Mouse (Mus musculus) CH12.LX (cell line): Measurements from ENCODE around the gene Med18. TPM values are rescaled to one million over a fixed set of nuclear protein-coding genes. Genes with fewer than 3 reads are reported as not detected.

Source experiments
- DNase-seq: peaks from one replicate; pipeline ENCODE4 v3.0.0-alpha.2; 2013; ENCODE audit errors: extremely low read depth
- H3K27ac ChIP-seq: 2 replicates; pipeline ENCODE4 v1.5.1; 2012; ENCODE audit warnings: low read depth, mild to moderate bottlenecking, control low read depth, moderate library complexity; ENCODE audit not compliant: insufficient read depth
- H3K27me3 ChIP-seq: replicated peaks from 2 replicates; pipeline ENCODE3; 2012; ENCODE audit warnings: inconsistent platforms
- H3K36me3 ChIP-seq, 2 experiments: replicated peaks in 1 of 2; 2 replicates each; pipeline versions ENCODE3 to v1.6.1; 2012; ENCODE audit warnings: inconsistent platforms in 1 of 2, low read length in 1 of 2, mild to moderate bottlenecking in 1 of 2, mixed read lengths in 1 of 2, moderate library complexity in 1 of 2; ENCODE audit not compliant: control insufficient read depth in 1 of 2, insufficient read depth in 1 of 2
- H3K4me1 ChIP-seq, 2 experiments: 2 replicates each; pipeline ENCODE4 v1.6.1; 2012; ENCODE audit warnings: inconsistent platforms in 1 of 2, moderate library complexity in 1 of 2; ENCODE audit not compliant: insufficient read depth in 2 of 2, control insufficient read depth in 1 of 2
- H3K4me2 ChIP-seq: 2 replicates; pipeline ENCODE4 v1.6.1; 2012; ENCODE audit warnings: low read depth, mild to moderate bottlenecking, control low read depth; ENCODE audit not compliant: poor library complexity, insufficient read depth, severe bottlenecking
- H3K4me3 ChIP-seq, 3 experiments: fragments of 150-350 bp in 1 of 3; sonication (generic) in 1 of 3; replicated peaks in 1 of 3; 2 replicates each; pipeline versions ENCODE3 to v1.5.1; 2011 to 2012; ENCODE audit warnings: low read depth in 2 of 3, low read length in 2 of 3, mild to moderate bottlenecking in 2 of 3, moderate library complexity in 2 of 3, control low read depth in 1 of 3, improper control_type of control experiment in 1 of 3, inconsistent platforms in 1 of 3, mixed read lengths in 1 of 3; ENCODE audit not compliant: poor library complexity in 1 of 3
- H3K79me2 ChIP-seq: replicated peaks from 2 replicates; pipeline ENCODE4 v1.6.1; 2012; ENCODE audit warnings: mild to moderate bottlenecking, moderate library complexity; ENCODE audit not compliant: control insufficient read depth, poor library complexity, insufficient read depth, severe bottlenecking; ENCODE audit errors: extremely low read depth
- H3K9ac ChIP-seq: 2 replicates; pipeline ENCODE4 v1.6.1; 2012; ENCODE audit warnings: low read depth, mild to moderate bottlenecking, control low read depth, moderate library complexity; ENCODE audit not compliant: insufficient read depth
- H3K9me3 ChIP-seq: replicated peaks from 2 replicates; pipeline ENCODE3; 2012; ENCODE audit warnings: low read length, inconsistent platforms, mixed read lengths
- BHLHE40 ChIP-seq: IDR thresholded peaks from 2 replicates; pipeline ENCODE4 v1.6.1; 2011; ENCODE audit warnings: mild to moderate bottlenecking, low read depth, low read length, improper control_type of control experiment
- CHD1 ChIP-seq: IDR thresholded peaks from 2 replicates; pipeline ENCODE4 v1.6.1; 2012; ENCODE audit warnings: low read depth, low read length, improper control_type of control experiment, inconsistent platforms
- CHD2 ChIP-seq: IDR thresholded peaks from 2 replicates; pipeline ENCODE4 v1.6.1; 2011; ENCODE audit warnings: low read length, improper control_type of control experiment
- E2F4 ChIP-seq: IDR thresholded peaks from 2 replicates; pipeline ENCODE4 v1.6.1; 2011; ENCODE audit warnings: low read depth, low read length, improper control_type of control experiment; ENCODE audit not compliant: insufficient replicate concordance
- ELF1 ChIP-seq: IDR thresholded peaks from 2 replicates; pipeline ENCODE4 v1.6.1; 2014; ENCODE audit warnings: low read depth, mild to moderate bottlenecking, inconsistent platforms, low read length, improper control_type of control experiment
- EP300 ChIP-seq: IDR thresholded peaks from 2 replicates; pipeline ENCODE4 v1.6.1; 2011; ENCODE audit warnings: low read length, improper control_type of control experiment
- ETS1 ChIP-seq: conservative IDR thresholded peaks from 2 replicates; pipeline ENCODE4 v1.6.1; 2012; ENCODE audit warnings: low read depth, mild to moderate bottlenecking, inconsistent platforms, low read length, improper control_type of control experiment, moderate library complexity
- GABPA ChIP-seq: IDR thresholded peaks from 2 replicates; pipeline ENCODE4 v1.6.1; 2012; ENCODE audit warnings: low read depth, low read length, improper control_type of control experiment, inconsistent platforms; ENCODE audit not compliant: insufficient replicate concordance
- IRF4 ChIP-seq: IDR thresholded peaks from 2 replicates; pipeline ENCODE4 v1.6.1; 2014; ENCODE audit warnings: low read depth, mild to moderate bottlenecking, inconsistent platforms, low read length, improper control_type of control experiment
- JUN ChIP-seq: IDR thresholded peaks from 2 replicates; pipeline ENCODE4 v1.6.1; 2011; ENCODE audit warnings: low read depth, mild to moderate bottlenecking, low read length, improper control_type of control experiment, moderate library complexity; ENCODE audit not compliant: insufficient read depth
- JUND ChIP-seq: conservative IDR thresholded peaks from 2 replicates; pipeline ENCODE4 v1.6.1; 2011; ENCODE audit warnings: low read depth, low read length, improper control_type of control experiment
- MAFK ChIP-seq: IDR thresholded peaks from 2 replicates; pipeline ENCODE4 v1.6.1; 2011; ENCODE audit warnings: low read length, improper control_type of control experiment; ENCODE audit not compliant: insufficient replicate concordance
- MAX ChIP-seq: IDR thresholded peaks from 2 replicates; pipeline ENCODE4 v1.6.1; 2011; ENCODE audit warnings: low read length, improper control_type of control experiment
- MAZ ChIP-seq: IDR thresholded peaks from 2 replicates; pipeline ENCODE4 v1.6.1; 2012; ENCODE audit warnings: low read depth, mild to moderate bottlenecking, inconsistent platforms, low read length, improper control_type of control experiment, moderate library complexity
- MEF2A ChIP-seq: IDR thresholded peaks from 2 replicates; pipeline ENCODE4 v1.6.1; 2014; ENCODE audit warnings: low read depth, mild to moderate bottlenecking, inconsistent platforms, low read length, improper control_type of control experiment, borderline replicate concordance
- MXI1 ChIP-seq: IDR thresholded peaks from 2 replicates; pipeline ENCODE4 v1.6.1; 2011; ENCODE audit warnings: mild to moderate bottlenecking, low read depth, low read length, improper control_type of control experiment
- NELFE ChIP-seq: IDR thresholded peaks from 2 replicates; pipeline ENCODE4 v1.6.1; 2011; ENCODE audit warnings: low read depth, low read length, improper control_type of control experiment
- NRF1 ChIP-seq: IDR thresholded peaks from 2 replicates; pipeline ENCODE4 v1.6.1; 2014; ENCODE audit warnings: low read depth, mild to moderate bottlenecking, inconsistent platforms, low read length, improper control_type of control experiment, moderate library complexity
- POLR2A ChIP-seq: IDR thresholded peaks from 2 replicates; pipeline ENCODE4 v1.6.1; 2011; ENCODE audit warnings: low read depth, mild to moderate bottlenecking, improper control_type of control experiment, low read length
- POLR2AphosphoS2 ChIP-seq: IDR thresholded peaks from 2 replicates; pipeline ENCODE4 v1.6.1; 2011; ENCODE audit warnings: low read depth, low read length, improper control_type of control experiment
- RAD21 ChIP-seq: IDR thresholded peaks from 2 replicates; pipeline ENCODE4 v1.6.1; 2011; ENCODE audit warnings: low read depth, mild to moderate bottlenecking, low read length, improper control_type of control experiment, moderate library complexity
- SIN3A ChIP-seq: IDR thresholded peaks from 2 replicates; pipeline ENCODE4 v1.6.1; 2012; ENCODE audit warnings: low read length, improper control_type of control experiment, inconsistent platforms
- TBP ChIP-seq: conservative IDR thresholded peaks from 2 replicates; pipeline ENCODE4 v1.6.1; 2011; ENCODE audit warnings: low read depth, low read length, improper control_type of control experiment
- TCF12 ChIP-seq: IDR thresholded peaks from 2 replicates; pipeline ENCODE4 v1.6.1; 2014; ENCODE audit warnings: low read depth, mild to moderate bottlenecking, inconsistent platforms, low read length, improper control_type of control experiment
- UBTF ChIP-seq: IDR thresholded peaks from 2 replicates; pipeline ENCODE4 v1.6.1; 2012; ENCODE audit warnings: low read depth, mild to moderate bottlenecking, inconsistent platforms, low read length, improper control_type of control experiment, moderate library complexity
- USF1 ChIP-seq: IDR thresholded peaks from 2 replicates; pipeline ENCODE4 v1.6.1; 2014; ENCODE audit warnings: low read depth, mild to moderate bottlenecking, inconsistent platforms, low read length, improper control_type of control experiment
- USF2 ChIP-seq: conservative IDR thresholded peaks from 2 replicates; pipeline ENCODE4 v1.6.1; 2011; ENCODE audit warnings: low read depth, low read length, improper control_type of control experiment
- ZC3H11A ChIP-seq: IDR thresholded peaks from 2 replicates; pipeline ENCODE4 v1.6.1; 2012; ENCODE audit warnings: low read depth, mild to moderate bottlenecking, inconsistent platforms, low read length, improper control_type of control experiment
- ZKSCAN1 ChIP-seq: IDR thresholded peaks from 2 replicates; pipeline ENCODE4 v1.6.1; 2012; ENCODE audit warnings: low read depth, inconsistent platforms, low read length, improper control_type of control experiment, borderline replicate concordance
- ZMIZ1 ChIP-seq: IDR thresholded peaks from 2 replicates; pipeline ENCODE4 v1.6.1; 2012; ENCODE audit warnings: low read depth, mild to moderate bottlenecking, inconsistent platforms, low read length, improper control_type of control experiment
- ZNF384 ChIP-seq: IDR thresholded peaks from 2 replicates; pipeline ENCODE4 v1.6.1; 2012; ENCODE audit warnings: low read depth, low read length, improper control_type of control experiment, inconsistent platforms
- dilution Hi-C: fragments of 300-500 bp; cut with MboI; formaldehyde crosslinking; loops from 2 replicates; pipeline ENCODE4 v1.14.3; 2020; ENCODE audit warnings: low sequenced_read_pairs; ENCODE audit not compliant: extremely low pct_unique_long_range_greater_than_20kb, extremely low pct_ligation_motif_present
- in situ Hi-C: fragments of 300-500 bp; cut with MboI; formaldehyde crosslinking; loops from 3 replicates; pipeline ENCODE4 v1.14.3; 2019; ENCODE audit warnings: low sequenced_read_pairs, low pct_ligation_motif_present, low pct_unique_long_range_greater_than_20kb, mixed read lengths
- polyA plus RNA-seq: library from polyadenylated mRNA; unstranded; fragments of >175 nt; gene quantifications from 2 replicates; pipeline ENCODE4 v1.2.1, GENCODE M21; 2012; ENCODE audit warnings: low read depth; ENCODE audit not compliant: insufficient read length
- total RNA-seq, 2 experiments: library from RNA; depleted of rRNA; stranded (reverse); fragments of 300-350 nt in 1 of 2; fragments of >200 nt in 1 of 2; gene quantifications; 2 replicates each; pipeline ENCODE4 v1.2.3; 2012 to 2014

Gene Med18
- total and polyA plus RNA-seq, 3 experiments: 12.7 to 17.6 (median 15.5) TPM

DNA sequence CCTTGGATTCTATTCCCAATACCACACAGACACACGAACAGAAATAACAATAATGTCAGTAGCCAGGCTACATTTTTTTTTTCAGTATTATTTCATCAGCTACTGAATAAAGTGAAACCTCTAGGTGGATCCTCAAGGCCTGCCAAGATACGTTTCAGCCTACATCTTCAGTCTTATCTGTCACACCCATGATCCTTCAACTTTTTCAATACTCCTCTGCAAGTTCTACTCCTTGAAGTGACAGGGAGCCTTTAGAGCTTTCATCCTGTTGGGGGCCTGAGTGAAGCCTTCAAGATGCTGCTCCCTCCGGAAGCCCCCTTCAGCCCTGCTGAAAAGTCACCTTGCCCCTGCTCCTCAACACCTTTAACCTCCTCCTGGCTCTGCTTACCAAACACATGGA, 48.4 kb upstream of the Med18 start:
- Histone ChIP-seq H3K9ac (no peak overlapping the region), H3K4me2 (no peak overlapping the region), H3K27me3 (no peaks in the 10 kb centered on the region), H3K9me3 (no peaks in the 10 kb centered on the region), H3K36me3 (peaks cover 2 to 10% of the 10 kb centered on the region in 2 experiments), H3K4me1 (peaks cover 3 to 39% of the 10 kb centered on the region in 2 experiments), H3K27ac (peak overlapping the region; percentile 44), H3K79me2 (peaks cover 31% of the 10 kb centered on the region), H3K4me3 (no peak overlapping the region)
- TF ChIP-seq USF1: no peak
- no peak for TF ChIP-seq RAD21
- TF ChIP-seq POLR2AphosphoS2: no peak
- TF ChIP-seq NRF1: no peak
- no peak for TF ChIP-seq USF2
- TF ChIP-seq E2F4: no peak
- no peak for TF ChIP-seq MAFK
- TF ChIP-seq CHD2: no peak
- TF ChIP-seq NELFE: no peak
- TF ChIP-seq ZKSCAN1: no peak
- no peak for TF ChIP-seq UBTF
- TF ChIP-seq ETS1: no peak
- no peak for TF ChIP-seq SIN3A
- TF ChIP-seq ZC3H11A: no peak
- no peak for TF ChIP-seq JUN
- no peak for TF ChIP-seq MXI1
- dilution Hi-C loops (no loop called here), in situ Hi-C loops (loop anchor here (5.0 to 25.0 kb wide), 3 partner anchors 100 to 425 kb away; partner anchors contain the start of genes Epb41 and Rab42)
- no peak for DNase-seq

- Histone ChIP-seq H3K36me3 (peaks cover 7 to 25% of the 10 kb centered on the region in 2 experiments), H3K79me2 (peaks cover 48% of the 10 kb centered on the region), H3K4me3 (peak within 1 kb of the TSS; percentile 66 to 96 (median 86)), H3K4me1 (peaks cover 10 to 56% of the 10 kb centered on the region in 2 experiments), H3K27ac (peak within 1 kb of the TSS; percentile 79), H3K9me3 (no peaks in the 10 kb centered on the region), H3K27me3 (no peaks in the 10 kb centered on the region), H3K4me2 (peak within 1 kb of the TSS; percentile 64), H3K9ac (peak within 1 kb of the TSS; percentile 99)
- dilution Hi-C loops (no loop called here), in situ Hi-C loops (loop anchor here (5.0 to 25.0 kb wide), 3 partner anchors 98 to 423 kb away; partner anchors contain the start of genes Epb41 and Rab42)
- DNase-seq: peak; percentile 98
- TF ChIP-seq ZNF384 (no peak), JUN (no peak), BHLHE40 (peak; percentile 60), MAX (no peak), ELF1 (peak; percentile 76), POLR2A (peak; percentile 97), MEF2A (peak; percentile 57; the same call in 1 of the 2 replicates), IRF4 (no peak), ZMIZ1 (peak; percentile 96), NRF1 (peak; percentile 52; the same call in 1 of the 2 replicates), EP300 (no peak), POLR2AphosphoS2 (peak; percentile 88), ZC3H11A (no peak), TCF12 (peak; percentile 98), ETS1 (peak; percentile 54), CHD1 (no peak), MAZ (peak; percentile 16; the same call in 1 of the 2 replicates), JUND (no peak), TBP (peak; percentile 92), UBTF (0 out of 2 replicates have a peak, but pooled peaks have one; percentile 79), NELFE (peak; percentile 99), USF2 (no peak), RAD21 (no peak), GABPA (no peak; the same call in 1 of the 2 replicates), MAFK (no peak)
Measured at GRCm38 (mm10) chr4:132510352-132510798, 46.7 kb upstream of the Med18 start, which contains the start of gene Sesn2. Sesn2 (minus strand) TSS chr4:132510501.
